Mouse (Mus musculus) testis, adult 2 months (tissue): ENCODE data around the gene Nol11.

Source experiments
- CTCF ChIP-seq: fragments of 200-500 bp; IDR thresholded peaks from 2 replicates; pipeline ENCODE4 v1.5.1; 2012; ENCODE audit warnings: low read depth, mild to moderate bottlenecking, inconsistent platforms, low read length, moderate library complexity; ENCODE audit not compliant: control insufficient read depth, insufficient read depth, insufficient replicate concordance
- POLR2A ChIP-seq: fragments of 200-500 bp; IDR thresholded peaks from 2 replicates; pipeline ENCODE4 v1.6.1; 2012; ENCODE audit warnings: low read depth, mild to moderate bottlenecking, inconsistent platforms, low read length, moderate library complexity; ENCODE audit not compliant: control insufficient read depth

GRCm38 (mm10) chr11:107226431-107226830 lies 37.2 kb upstream of the Nol11 start:
- TF ChIP-seq CTCF (no peak), POLR2A (no peak)
